Mouse (Mus musculus): Measurements from ENCODE around the gene Runx2.

DNA sequence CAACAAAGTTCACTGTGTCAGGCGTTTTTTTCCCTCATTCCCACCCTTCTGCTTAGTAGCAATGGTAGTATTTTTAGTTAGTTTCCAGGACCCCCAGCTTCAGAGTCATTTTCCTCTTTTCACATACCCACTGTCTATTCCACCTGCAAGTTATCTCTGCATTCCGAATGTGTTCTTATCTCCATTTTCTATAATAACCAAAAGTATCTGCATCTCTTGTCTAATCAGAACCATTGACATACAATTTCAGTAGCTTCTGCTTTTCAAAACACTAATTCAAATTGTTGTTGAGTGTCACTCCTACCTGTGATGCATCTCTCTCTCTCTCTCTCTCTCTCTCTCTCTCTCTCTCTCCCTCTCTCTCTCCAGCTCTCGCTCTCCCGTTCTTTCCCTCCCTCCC is 34.2 kb downstream of the Runx2 start:
- TF ChIP-seq CTCF (IDR thresholded peaks at IDR 0.05; ENCODE audit: borderline replicate concordance, insufficient read depth, low read length) (no peak), POLR2A (IDR thresholded peaks at IDR 0.05; ENCODE audit: low read depth, low read length) (no peak)

Measured in embryonic fibroblast, embryonic 13.5 days (primary cell).